Mouse (Mus musculus) effector memory CD4-positive, alpha-beta T cell, adult 7 months (primary cell): ENCODE measurements around the gene Sgms2. TPM values are rescaled to one million over a fixed set of nuclear protein-coding genes. Genes with fewer than 3 reads are reported as not detected.

Experiments
- polyA plus RNA-seq: library from polyadenylated mRNA; unstranded; fragments of 100-300 nt; shearing (Covaris generic); gene quantifications from one replicate; pipeline ENCODE4 v1.2.1, GENCODE M21; 2017

Gene Sgms2
- not detected for polyA plus RNA-seq

GRCm38 (mm10) chr3:131491361-131491925, at the start of gene Sgms2:
TSS of gene Sgms2 (minus strand) at chr3:131491411.

GRCm38 (mm10) chr3:131302452-131303319, 188.5 kb downstream of the Sgms2 start, which contains the start of gene Cyp2u1:
TSS of gene Cyp2u1 (minus strand) at chr3:131303227.

GRCm38 (mm10) chr3:131271559-131272373, 219.4 kb downstream of the Sgms2 start, which contains the start of gene Hadh:
TSS of gene Hadh (minus strand) at chr3:131272101.

Other genes starting within 250 kb of the Sgms2 start
- 39.8 TPM for gene Hadh, start 219.3 kb downstream of the Sgms2 start, polyA plus RNA-seq
- 1.0 TPM for gene Cyp2u1, start 188.2 kb downstream of the Sgms2 start, polyA plus RNA-seq
- 13.2 TPM for gene Papss1, start 73.4 kb upstream of the Sgms2 start, polyA plus RNA-seq